Mouse (Mus musculus) B cell, adult 2 months (primary cell): Measurements from ENCODE around the gene Nek6.

ENCODE experiments used
- DNase-seq, 2 experiments: peaks; one replicate each; pipeline ENCODE4 v3.0.0; 2022

Gene Nek6

DNA sequence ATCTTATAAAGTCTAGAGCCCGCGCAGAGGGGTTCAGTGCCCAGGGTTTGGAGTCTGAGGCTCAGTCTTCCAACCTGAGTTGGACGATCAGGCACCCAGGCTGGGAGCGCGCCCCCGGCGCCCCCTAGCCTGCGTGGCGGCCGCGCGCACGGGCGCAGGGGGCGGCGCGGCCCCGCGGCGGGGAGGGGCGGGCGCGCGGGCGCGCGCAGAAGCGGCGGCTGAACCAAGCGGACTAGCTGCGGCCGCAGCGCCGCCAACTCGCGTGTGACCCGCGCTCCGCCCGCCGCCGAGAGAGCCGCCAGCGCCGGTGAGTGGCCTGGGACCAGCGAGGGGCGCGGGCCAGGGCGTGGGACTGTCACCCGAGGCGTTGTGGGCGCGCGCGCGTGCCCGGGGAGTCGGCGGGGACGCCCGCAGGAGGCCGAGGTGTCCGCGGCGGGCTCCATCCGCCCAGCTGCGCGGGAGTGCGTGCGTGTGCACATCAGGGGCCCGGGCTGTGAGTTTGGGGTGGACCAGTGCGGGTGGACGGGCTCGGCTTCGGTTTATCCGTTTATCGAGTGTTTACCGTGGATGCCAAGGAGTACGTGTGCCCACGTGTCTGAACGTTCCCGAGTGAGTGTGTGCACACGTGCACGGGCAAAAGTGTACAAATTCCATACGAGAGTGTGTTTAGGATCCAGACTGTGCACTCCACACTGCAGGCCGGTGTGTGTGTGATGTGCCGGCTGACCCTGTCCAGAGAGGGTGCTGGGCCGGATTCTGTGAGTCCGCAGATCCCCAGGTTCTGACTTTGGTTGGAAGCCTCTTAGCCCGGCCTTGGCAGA is at the start of gene Nek6:
Gene Nek6 (plus strand): TSS at position 157 of the 821 bp plus-strand sequence.
- DNase-seq: peak; percentile 62 to 71

DNA sequence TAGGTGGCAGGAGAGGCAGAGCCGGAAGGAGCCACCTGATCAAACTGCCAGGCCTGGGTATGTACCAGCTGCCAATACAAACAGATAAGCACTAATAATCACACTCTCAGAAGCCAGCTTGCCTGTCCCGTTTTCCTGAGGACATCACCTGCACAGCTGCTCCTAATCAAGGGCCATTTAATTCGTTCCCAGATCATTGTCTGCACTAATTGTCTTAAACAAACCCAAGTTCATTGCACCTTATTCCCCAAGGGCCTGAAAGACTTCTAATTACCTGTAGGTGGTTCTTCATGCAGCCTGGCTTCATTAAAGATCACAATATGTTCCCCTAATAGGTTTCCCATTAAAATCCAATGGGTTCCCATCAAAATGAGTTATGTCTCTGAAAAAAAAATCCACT is 49.1 kb upstream of the Nek6 start:
- DNase-seq: no peak

DNA sequence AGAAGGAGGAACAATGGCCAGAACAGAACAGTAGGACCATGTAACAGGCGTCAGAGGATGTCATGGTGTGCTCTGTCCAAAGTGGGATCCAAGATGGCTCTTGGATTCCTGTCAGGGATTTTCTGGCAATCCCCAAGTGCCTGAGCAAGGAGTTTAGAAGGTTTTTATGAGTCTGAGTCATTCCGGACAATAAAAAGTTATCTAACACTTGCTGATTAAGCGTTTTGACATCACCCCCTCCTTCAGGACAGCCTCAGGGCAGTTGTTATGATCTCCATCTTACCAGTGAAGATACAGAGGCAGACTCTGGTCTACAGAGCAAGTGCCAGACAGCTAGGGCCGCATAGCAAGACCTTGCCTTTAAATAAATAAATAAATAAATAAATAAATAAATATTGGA is 42.6 kb upstream of the Nek6 start:
- DNase-seq: no peak

DNA sequence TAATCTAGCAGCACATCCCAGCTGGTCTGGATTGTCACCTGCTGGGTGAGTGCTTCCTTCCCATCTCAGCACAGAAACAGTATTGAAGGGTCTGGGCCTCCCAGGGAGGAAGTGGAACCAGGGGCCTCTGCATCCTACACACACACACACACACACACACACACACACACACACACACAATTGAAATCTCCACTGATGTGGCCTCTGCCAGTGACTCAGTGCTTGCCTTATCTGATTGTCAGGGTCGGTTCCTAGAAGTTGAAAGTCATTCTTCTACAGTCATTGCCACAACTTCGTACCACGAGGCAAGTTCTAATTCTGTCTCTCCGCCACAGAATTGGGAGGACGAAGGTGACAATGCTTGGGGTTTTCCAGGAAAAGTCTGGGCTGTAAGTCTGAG is 39.7 kb upstream of the Nek6 start:
- DNase-seq: no peak

DNA sequence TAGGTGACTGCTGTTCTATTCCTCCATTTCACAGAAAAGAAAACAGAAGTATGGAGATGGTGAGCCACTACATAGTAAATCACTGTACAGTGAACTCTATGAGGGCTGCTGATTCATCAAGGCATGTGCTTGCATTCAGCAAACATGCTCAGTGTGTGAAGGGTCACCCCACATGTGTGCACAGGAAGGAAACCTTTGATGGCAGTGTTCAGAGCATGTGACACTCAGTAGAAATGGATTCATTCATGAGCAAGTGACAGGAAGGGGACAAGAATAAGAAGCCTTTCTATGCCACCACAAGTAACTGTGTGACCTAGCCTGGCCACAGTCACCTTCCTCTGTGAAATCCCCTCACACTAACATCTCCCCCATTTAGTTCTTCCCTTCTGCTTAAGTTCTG is 38.6 kb upstream of the Nek6 start:
- no peak for DNase-seq

DNA sequence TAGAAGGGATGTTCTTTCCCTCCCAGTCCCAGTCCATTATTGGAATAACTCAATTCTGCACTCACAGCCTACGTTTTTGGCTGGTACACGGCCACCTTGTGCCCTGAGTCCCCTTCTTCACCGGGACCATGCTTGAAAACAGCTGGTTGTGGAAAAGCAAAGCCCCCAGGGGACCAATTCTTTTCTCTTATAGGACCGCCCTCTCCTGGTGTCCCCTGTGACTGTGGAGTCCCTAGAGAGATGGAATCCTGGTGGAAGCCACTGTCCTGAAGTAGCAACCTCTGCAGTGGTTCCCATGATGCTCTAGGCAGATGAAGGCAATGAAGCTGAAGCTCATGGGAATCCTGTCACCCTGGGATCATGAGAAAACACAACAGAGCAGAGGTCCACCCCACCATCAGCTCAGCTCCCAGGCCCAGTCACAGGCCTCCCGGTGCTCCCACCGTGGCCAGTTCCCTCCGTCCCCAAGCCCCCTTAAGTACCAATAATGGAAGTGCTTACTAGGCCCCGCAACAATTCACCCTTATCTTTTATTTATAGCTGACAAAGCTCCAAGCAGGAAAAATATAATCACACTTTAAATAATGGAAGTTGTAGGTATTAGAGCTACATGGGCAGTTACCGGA is 34.5 kb upstream of the Nek6 start:
- DNase-seq: no peak

DNA sequence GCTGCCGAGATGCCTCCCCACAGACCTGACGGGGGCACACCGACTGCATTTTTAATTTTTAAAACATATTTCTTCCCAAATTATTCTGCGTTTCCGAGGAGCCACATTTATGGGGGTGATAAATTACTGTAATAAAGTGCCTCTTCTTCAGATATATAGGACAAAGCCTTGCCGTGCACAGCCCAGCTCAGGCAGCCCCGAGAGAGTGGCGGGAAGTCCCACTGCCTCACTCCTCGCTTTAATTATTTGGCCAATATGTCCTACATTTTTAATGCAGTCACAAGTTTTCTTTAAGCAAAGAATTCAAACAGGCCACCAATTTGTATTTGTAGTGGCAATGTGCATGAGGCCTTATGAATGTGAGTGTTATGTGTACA is 34.0 kb upstream of the Nek6 start:
- DNase-seq: no peak

DNA sequence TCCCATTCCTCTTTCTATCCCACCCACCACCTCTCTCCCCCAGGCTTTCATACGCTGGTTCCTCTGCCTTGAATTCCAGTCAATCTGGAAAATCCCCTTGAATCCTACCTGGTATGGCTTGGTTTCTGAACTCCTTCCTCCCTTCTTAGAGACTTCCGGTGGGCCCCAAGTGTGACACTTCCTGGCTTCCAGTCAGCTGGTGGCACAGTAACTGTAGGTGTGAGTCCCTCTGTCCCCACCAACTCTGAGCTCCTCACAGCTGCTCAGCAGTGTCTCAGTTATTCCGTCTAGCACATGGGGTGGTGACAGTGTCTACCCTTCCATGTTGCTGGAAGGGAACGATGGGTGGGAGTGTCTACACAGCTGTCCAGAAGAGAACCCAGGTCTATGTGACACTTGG is 32.8 kb upstream of the Nek6 start:
- no peak for DNase-seq

DNA sequence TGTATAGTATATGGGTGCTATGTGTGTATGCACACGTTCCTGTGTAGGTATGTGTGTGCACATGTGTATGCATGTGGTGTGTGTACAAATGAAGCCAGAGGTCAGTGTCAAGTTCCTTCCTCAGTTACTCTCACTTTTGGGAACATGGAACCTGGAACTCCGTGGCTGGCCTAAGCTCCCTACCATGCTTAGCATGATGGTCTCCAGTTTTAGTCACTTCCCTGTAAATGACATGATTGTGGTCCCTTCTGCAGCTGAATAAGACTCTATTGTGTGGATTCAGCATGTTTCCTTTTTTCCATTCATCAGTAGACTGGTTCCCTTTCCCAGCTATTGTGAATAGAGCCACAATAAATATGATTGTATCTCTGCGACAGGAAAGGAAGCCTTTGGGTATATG is 31.9 kb upstream of the Nek6 start:
- no peak for DNase-seq

DNA sequence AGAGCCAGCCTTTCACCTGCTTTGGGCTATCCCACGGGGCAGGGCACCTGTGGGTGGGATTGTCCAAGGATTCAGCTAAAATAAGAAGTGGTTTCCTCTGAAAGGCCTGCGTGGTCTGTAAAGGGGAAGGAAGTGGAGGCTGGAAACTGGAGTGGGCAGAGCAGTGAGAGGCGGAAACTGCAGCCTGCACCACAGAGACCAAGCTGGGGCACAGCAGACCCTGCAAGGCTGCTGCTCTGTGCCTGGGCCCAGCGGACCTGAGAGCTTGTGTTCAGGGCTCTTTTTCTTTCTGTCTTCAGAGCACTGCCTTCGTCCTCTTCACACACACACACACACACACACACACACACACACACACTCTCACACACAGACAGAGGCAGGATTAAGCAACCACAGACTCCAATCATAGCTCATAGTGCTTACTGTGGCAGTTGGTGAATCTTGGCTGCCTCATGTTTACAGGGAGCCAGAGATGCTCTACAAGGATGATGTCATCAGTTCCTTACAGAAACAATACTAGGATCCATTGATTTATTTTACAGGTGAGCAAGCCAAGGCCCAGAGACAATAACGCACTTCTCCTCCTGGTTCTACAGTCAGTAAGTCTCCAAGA is 30.2 kb upstream of the Nek6 start:
- peak; percentile 33 to 34 for DNase-seq

DNA sequence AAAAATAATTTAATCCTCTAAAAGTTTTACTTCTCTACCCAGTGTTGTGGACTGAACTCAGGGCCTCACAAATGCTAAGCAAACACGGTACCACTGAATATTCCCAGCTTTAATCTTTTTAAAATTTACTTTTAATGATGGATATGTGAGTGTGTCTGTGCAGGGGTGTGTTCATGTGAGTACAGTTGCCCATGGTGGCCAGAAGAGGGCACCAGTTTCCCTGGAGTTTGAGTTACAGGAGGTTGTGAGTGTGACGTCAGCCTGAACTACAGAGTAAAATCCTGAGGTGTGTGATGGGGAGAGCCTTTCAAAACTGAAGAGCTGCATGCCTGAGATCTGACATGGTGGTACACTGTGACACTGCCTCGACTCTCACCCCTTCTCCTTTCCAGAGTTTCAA is 29.3 kb upstream of the Nek6 start:
- DNase-seq: no peak

DNA sequence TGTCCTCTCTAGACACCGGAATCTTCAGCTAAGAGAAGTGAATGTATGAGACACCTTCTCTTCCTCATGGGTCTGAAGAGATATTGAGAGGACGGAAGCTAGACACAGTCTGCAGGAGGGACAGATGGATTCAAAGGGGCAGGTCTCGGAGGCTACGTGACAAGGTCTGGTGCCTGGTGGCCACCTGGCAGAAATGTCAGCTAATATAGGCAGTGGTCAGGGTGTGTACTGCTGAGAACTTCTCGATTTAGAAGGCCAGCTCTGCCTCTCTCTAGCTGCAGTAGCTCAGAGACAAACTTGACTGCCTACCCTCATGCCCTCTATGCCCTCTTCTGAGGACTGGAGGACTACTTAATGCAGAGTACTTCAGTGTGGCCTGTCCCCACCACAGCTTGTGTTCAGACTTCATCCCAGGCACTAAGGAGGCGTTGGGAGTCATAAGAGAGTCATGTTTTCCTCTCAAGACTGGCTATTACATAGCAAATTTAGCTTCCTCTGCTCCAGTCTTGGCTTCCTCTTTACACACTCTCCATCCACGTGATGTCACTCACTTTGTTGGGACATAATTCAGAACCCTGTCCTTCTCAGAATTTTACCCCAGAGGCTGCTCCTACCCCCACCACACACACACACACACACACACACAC is 28.3 kb upstream of the Nek6 start:
- DNase-seq: no peak

DNA sequence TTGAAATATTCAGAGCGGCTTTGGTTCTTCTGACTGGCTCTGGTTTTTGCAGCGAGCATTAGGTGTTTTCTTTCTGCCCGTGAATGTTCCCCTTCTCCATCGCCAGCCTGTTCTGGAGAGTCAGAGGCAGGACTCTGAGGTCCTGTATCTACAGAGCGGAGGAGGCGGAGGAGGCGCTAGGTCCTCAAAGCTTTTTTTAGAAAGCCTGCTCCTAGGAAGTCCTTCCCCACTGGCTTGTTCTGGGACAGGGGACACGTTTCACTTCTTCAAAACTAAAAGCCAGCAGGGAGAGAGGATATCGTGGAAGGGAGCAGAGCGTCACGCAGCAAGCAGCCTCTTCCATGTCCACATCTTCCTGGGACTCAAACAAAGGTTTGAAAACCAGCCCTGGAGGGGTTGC is 26.9 kb upstream of the Nek6 start:
- no peak for DNase-seq

DNA sequence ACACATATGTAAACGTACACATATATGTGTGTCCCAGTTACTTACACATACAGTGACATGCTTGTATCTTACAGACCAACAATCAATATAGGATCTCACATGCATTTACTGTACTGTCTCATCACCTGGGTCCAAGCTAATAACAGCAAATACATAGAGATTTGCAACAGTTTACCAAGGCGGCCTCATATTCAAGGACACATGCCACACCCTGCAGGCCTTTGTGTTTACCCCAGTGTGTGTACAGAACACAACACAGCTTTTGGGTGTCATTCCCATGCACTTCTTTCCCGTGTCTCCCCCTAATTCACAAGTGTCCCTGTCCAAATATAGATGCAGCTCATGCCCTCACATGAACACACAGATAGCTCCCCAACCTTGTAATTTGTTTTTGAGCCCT is 26.0 kb upstream of the Nek6 start:
- no peak for DNase-seq

DNA sequence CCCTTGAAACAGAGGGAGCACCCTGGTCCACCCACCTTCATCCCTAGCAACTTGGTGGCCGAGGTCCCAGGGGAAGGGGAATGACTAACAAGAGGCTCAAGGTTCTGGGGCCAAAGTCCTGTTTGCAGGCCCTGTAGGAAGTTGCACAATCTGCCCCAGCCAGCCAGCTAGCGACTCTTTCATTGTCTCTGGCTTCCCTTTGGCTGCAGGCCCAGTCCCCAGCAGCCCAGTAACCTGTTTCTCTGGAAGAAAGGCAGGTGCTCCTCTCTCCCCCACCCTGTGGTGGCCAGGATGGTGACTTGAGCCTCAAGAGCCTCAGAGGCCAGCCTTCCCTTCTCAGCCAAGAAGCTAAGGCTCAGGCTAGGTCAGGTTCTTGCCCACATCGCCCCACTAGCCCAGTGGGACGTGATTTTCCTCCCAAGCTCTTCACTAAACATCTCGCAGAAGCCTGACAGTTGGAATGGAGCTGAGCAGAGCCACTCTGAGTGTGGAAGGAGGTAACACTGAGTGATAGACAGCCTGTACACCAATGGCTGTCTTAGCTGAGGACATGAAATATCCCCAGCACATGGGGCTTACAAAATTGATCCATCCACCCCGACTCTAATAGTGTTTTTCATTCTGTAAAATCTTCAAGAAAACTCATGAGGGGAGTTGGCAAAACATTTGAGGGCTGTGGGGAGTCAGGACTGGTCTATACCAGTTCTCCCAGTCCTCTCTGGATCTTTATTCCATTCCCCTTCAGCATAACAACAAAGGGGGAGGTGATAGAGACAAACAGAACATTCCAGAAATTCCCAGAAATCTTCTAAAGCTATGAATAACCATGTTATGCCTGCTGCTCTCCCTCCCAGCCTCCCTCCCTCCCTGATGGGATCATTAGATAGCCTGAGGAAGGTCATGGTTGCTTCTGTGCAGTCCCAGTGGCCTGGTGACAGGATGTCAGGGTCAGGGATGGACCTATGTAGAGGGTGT is 25.2 kb upstream of the Nek6 start:
- no peak for DNase-seq

DNA sequence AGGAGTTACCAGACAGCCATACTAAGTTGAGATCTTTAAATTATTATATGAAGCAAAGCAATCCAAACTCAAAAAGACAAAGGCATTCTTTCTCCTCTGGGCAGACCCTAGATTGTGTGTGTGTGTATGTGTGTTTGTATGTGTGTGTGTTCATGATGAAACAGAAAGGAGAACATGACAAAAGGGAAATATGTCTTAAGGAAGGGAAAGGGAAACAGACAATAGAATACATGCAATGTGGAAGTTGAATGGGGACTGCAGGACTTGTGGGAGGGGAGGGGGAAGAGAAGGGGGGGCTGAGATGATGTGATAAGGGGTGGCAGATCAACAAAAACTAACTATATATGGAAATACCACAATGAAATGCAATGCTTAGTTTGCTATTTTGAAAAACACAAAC is 13.8 kb upstream of the Nek6 start:
- DNase-seq: no peak

DNA sequence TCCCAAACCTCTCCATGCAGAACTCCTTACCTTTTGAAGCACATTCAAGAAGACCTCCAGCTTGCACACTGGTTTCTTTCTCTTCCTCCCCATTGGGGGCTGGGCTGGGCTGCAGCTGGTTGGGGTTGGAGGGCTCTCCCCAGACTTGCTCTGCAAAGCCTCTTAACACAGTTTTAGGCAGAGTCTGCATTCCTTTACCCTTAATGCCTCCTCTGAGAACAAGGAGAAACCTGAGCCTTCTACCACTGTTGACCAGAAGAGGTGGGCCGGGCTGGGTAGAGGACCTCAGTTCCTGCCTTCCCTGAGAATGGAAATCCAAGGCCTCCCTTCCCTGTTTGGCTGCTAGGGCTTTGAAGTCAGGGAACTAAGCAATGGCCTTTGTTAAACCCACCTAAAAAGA is 9.8 kb upstream of the Nek6 start:
- DNase-seq: no peak

DNA sequence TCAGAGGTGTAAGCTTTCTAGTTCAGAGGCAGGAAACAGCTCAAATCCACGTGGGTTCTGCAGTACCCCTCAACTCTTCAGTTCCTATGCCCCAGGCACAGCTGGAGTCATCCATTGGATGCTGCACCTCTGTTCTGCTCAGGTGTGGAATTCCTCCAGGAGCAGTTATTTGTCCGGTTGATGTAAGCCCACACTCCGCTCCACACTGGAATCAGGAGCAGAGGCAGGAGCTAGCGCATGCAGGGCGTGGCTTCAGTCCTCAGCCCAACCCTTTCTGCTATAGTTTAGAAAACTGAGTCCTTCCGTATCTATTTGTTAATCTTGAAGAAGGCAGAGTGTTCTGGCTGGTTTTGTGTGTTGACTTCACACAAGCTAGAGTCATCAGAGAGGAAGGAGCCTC is 9.3 kb upstream of the Nek6 start:
- no peak for DNase-seq

DNA sequence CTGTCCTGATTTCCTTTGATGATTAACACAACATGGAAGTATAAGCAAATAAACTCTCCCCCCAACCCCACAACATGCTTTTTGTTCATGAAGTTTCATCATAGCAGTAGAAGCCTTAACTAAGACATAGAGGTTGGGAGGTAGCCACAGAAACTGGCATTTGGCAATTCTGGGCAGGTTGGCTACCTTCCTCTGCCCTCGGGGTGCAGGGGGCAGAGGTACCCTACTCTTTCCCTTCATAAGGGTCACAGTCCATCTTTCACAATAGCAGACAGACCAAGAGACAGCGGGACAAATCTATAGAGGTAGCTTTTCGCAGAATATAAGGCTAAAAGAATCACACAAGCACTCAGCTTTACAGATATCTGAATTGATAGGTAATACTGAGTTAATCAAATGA is 8.7 kb upstream of the Nek6 start:
- DNase-seq: no peak

DNA sequence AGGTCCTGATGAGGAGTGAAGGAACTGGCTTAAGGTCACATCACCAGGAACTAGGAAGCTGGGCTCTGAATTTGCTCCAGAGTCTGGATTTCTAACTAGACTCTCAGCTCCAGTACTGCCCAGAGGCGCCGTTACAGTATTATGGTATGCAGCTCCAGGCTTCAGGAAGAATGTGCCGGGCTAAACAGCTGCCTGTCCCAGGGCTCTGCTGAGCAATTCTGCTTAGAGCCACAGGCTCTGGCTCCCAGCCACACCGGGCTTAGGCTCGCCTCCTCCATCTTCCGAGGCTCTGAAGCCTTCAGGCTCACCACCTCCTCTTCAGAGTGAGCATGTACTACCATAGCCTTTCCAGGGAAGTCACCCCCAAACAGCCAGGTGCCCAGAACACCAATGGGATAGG is 7.1 kb upstream of the Nek6 start:
- no peak for DNase-seq

DNA sequence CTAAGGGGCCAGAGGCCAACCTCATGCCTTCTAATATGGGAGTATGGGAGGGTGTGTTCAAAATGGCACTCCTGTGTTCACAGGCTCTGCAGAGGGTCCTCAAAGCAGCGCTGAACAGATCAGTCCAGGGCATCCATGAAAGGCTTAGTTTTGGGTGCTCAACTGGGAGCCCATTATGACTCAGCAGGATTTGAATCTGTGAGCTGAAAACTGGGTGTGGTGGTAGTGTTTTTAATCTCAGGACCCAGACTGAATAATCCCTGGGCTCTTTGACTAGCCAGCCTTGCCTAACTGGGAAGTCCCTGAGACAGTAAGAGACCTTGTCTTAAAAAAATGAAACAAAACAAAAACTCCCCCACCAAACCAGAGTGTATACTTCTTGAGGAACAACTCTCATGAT is 4.3 kb upstream of the Nek6 start:
- no peak for DNase-seq

DNA sequence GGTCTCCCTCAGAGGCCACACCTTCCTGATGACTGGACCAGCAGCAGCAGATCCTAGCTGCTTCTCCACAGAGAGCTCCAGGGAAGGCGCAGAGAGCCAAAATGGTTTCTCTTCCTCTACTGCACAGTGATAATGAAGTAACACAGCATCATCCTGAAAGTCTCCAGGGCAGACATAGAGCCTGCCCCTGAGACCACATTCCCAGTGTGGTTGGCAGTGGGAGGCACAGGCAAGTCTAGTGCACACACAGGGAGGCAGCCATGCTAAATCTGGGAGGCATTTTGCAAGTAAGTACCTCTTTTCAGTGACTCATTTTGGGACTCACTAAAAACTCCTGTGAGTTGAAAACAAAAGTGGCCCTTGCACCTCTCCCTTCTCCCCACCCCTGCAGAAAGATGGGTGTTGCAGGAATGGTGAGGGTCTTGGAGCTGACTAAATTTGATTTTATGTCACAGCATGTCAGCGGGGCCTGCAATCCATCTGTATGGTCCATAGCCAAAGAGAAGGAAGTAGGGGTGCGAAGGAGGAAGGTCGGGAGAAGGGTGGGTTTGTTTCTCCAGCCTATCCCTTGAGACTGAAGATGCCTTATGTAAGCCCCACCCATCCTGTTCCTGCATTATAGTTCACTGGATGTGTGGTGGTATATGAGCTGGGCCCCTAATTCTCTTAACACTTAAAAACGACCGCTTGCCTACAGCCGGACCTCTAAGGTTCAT is 2.3 kb upstream of the Nek6 start:
- DNase-seq: no peak
